Mouse (Mus musculus) frontal cortex, adult 2 months (tissue): ENCODE measurements around the gene Prlh. TPM values are rescaled to one million over a fixed set of nuclear protein-coding genes. Genes with fewer than 3 reads are reported as not detected.

Experiments used
- DNase-seq, 2 experiments: peaks; one replicate each; pipeline ENCODE4 v3.0.0; 2022; ENCODE audit warnings: low spot score in 1 of 2; ENCODE audit errors: extremely low spot score in 1 of 2
- polyA plus RNA-seq: library from polyadenylated mRNA; depleted of rRNA; stranded (reverse); fragments of >200 nt; gene quantifications from 2 replicates; pipeline ENCODE4 v1.2.3, GENCODE M21; 2012; rRNA removed

Prlh gene
- not detected in 2 replicates for polyA plus RNA-seq

DNA sequence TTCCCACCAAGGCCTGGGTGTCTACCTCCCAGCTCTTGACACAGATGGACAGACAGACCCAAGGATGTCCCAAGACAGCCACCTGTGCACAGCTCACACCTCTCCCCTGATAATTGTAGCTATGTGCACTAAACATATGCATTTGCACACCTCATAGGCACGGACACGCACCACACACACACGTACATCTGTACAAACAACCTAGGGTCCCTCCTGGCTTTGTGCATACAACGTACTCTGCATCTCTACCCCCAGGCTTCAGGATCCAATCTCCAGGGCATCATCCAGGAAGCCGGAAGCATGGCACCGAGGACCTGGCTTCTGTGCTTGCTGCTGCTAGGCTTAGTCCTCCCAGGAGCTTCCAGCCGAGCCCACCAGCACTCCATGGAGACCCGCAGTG is at the start of gene Prlh:
Gene Prlh, plus strand, starts transcription at position 301 of the 400 bp plus-strand sequence.
- no peak for DNase-seq

DNA sequence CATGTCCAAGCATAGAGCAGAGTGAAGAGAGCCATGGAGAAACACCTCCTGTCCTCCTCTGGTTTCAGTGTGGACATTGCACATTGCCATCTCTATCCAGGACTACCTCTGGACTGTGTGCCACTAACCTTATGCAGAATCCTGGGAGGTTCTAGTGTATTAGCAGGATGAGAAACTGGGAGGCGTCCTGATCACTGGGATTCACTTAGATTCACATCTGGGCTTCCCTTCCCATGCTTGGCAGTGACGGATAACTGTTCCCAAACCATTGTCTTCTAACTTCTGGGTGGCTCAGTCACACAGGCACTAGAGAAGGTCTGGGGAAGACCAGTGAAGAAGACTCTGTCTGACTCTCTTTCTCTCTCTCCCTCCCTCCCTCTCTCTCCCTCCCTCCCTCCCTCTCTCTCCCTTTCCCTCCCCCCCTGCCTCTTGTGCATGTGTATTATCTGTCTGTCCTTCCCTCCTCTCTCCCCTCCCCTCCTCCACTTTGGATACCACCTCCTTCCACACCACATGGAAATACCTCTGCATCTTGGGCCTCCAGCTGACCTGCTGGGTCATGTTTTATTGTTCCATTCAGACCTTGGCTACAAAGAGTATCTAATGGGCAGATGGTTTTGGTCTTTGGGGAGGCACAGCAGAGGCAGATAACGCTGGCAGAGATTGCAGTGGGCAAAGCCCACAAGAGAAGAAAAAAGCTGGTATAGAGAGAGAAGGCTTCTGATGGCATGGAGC is 49.5 kb upstream of the Prlh start:
- DNase-seq, result no peak

DNA sequence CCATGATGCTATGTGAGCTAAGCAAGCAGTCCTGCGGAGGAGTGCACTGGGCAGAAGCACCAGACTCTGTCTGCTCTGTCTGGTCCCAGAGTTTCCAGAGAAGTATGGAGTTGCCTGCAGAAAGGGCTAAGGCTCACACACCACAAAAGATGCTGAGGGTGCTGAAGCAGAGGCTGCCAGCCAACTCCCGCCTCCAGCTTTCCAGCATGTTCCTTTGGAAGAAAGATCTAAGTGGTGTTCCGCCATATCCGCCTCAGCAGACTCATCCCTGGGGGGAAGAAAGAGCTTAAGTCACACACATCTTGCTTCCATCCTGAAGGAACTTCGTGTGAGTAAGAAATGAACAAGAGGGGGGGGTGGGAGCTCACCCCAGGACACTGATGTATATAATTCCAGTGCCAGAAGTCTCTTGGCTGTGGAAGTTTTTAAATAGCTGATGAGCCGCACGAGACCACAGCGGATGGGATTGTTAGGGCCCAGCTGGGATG is 48.9 kb upstream of the Prlh start:
- peak; percentile 83 to 88 for DNase-seq

DNA sequence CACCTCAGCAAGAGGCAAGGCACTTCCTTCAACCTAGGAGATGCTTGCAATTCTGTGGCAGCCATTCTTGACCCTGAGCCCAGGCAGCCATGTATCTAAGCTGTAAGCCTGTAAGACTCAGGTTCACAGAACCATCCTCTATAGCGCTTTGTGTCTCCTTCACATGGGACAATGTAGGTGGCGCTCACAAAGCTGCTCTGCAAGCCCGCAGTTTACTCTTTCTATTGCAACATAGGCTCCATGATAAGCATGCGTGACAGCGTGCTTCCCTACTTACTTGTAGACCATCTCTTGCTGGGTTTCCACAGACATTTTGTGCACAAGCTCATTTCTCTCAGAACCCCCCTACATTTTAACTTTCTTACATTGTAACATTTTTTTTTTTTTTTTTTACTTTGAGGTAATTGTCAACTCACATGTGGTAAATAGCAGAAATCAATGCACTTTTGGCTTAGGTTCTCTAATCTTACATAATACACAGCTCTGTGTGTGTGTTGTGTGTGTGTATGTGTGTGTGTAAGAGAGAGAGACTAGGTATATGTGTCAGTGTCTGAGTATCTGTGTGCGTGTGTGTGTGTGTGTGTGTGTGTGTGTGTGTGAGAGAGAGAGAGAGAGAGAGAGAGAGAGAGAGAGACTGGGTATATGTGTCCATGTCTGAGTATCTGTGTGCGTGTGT is 48.0 kb upstream of the Prlh start:
- DNase-seq, result no peak

DNA sequence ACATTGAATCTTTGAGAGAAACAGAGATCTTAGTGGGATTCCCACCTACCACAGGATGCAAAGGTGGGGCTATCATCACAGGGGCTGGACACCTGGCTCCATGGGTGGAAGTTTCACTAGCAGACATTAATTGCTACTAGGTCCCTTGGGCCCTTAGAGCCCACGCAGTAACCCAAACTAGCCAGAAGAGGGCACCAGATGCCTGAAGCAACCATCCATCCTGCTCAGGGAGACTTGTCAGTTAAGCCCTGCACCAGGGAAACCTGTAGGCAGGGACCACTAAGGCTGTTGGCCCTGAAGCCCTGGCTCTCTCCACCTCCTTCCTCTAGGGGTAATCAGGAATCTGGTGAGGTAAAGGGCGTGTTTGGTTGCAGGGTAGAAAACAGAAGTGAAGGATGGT is 46.6 kb upstream of the Prlh start:
- DNase-seq, result peak in 1 of 2 experiments; percentile 78

DNA sequence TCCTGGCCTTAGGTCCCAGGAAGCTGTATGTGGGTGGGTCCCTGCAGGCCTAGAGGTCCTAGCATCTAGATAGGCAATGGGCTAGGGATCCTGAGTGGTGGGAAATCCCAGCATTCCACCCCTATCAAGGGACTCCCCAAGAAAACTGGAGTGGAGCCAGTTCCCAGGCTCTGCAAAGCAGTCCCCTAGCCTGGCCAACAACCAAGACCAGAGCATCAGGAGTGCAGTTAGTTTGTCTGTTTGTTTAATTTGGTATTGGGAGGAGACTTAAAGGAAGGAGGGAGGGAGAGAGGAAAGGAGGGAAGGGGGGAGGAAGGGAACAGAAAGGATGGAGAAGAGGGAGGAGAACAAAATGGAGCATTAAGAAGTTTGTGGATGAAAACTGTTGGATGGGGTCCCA is 43.7 kb upstream of the Prlh start:
- no peak for DNase-seq

DNA sequence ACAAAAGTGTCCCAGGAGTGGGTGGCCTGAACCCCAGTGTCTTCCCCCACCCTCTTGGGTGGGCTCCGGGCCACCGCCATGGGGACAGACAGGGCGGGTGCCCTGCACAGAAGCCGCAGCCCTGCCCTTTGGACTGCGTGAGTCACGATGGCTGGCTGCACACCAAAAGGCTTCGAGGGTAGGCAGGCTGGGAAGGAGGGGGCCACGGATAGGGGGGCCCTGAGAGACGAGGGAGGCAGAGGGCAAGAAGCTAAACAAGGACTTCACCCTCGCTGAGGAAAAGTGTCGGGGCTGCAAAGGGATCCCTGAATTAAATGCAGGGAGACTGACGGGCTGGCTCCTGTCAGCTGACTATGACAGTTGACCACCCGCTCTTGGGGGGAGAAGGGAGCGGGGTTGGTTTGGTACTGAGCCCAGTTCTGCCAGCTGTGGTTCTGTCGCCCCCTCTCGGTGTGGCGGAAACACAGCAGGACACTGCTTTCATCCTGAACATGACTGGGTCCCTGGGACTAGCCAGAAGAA is 43.2 kb upstream of the Prlh start:
- DNase-seq, result no peak

DNA sequence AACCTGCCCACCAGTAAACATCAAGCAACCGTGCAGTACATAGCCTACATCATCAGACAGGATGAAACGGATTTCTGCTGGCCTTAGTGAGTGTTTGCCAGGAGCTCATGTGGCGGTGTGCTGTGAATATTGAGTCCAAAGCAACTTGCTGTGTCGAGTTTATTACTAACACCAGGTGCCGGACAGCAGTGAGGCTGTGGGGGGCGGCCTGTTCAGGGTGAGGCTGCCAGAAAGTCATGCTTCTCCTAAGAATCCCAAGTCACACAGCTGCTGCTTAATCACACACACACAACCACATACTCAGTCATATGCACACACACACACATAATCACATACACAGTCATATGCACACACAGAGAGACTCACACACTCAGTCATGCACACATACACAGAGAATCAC is 39.7 kb upstream of the Prlh start:
- no peak for DNase-seq

DNA sequence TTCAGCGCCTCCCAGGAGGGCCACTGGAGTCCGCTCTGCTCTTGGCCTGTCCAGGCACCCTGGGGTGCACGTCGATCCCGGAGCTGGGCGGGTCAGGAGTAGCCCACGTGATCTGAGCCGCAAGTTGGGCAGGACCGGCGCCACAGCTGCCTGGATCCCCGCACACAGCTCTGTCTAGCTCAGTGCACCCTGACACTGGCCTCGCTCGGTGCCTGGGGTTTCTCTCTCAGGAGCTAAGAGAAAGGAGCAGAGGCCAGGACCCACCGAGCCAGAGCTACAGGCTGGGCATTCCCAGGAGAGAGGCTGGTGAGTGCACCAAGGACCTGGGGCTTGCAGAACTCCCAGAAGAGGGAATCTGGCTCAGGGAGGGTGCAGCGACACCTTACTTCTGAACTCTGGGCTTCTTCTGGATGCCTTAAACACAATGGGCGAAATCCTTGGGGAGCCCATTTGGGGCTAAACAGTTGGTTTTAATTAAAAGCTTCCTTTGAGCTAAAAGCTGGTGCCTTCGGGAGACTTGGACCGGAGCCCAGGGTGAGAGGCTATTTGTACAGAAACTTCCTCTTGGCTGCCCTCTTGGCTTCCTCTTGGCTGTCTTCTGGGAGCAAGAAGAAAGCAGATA is 37.8 kb upstream of the Prlh start, which contains the start of gene Mlph:
Gene Mlph, plus strand, starts transcription at position 138 of the 622 bp plus-strand sequence.
- peak in 1 of 2 experiments; percentile 20 for DNase-seq

DNA sequence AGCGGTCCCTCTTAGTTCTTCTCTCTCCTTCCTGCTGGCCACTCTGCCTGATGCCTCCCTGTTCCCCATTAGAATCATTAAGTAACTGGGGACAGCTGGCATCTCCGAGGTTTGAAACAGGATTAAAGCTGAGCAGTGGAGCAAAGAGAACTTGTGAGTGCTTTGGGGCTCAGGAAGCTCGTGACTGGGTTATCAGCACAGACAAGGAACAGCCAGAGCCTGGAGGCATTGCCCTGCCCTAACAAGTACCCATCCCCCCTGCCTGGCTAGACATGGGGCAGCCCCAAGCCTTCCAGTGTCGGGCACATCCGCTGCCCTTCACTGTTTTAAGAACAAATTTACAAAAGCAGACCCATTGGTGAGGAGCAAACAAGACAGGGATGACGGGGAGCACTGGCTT is 35.4 kb upstream of the Prlh start:
- no peak for DNase-seq

DNA sequence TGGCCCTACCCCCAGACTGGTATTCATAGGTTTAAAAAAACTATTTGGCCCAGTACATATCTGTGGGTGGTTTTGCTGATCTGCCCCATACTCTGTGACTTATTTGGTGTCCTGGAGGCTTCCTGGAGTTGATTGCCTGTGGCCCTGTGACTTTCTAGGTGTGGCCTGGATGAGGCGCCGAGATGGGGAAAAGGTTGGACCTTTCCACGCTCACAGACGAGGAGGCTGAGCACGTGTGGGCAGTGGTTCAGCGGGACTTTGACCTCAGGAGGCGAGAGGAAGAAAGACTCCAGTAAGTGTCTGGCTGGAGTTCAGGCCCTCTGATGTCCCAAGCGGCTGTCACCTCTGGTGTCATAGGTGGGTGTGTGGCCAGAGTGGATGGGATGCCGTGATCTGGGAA is 31.2 kb upstream of the Prlh start:
- no peak for DNase-seq

DNA sequence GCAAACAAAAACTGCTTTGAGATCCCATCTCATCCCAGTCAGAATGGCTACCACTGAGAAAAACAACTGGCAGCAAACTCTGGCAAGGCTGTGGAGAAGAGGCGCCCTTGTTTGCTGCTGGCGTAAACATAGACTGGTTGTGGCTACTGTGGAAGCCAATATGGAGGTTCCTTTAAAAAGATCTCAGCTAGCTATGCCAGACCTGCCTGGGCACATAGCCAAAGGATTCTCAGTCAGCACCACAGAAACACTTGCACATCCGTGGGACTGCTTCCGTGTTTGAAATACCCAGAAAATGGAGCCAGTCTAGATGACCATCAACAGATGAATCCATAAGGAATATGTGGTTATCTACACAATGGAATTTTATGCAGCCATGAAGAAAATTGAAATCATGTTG is 26.9 kb upstream of the Prlh start:
- peak in 1 of 2 experiments; percentile 19 for DNase-seq

DNA sequence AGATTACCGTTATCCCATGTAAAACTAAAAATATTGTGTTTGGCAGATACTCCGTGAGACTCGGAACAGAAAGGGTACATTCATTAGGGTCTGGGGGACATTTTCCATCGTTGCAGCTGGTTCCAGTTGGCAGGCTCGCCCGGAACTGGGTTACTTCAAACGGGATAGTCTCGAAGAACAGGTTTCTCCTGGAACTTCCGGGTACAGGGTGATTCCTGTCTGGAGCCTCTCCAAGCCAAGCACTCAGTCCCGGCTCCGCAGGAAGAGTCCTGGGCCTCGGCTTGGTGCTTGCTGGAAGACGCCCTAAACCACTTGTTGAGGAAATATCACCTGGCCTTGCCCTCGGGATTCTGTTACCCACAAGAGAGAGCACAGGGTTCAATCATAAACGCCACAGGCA is 25.6 kb upstream of the Prlh start:
- DNase-seq, result no peak

DNA sequence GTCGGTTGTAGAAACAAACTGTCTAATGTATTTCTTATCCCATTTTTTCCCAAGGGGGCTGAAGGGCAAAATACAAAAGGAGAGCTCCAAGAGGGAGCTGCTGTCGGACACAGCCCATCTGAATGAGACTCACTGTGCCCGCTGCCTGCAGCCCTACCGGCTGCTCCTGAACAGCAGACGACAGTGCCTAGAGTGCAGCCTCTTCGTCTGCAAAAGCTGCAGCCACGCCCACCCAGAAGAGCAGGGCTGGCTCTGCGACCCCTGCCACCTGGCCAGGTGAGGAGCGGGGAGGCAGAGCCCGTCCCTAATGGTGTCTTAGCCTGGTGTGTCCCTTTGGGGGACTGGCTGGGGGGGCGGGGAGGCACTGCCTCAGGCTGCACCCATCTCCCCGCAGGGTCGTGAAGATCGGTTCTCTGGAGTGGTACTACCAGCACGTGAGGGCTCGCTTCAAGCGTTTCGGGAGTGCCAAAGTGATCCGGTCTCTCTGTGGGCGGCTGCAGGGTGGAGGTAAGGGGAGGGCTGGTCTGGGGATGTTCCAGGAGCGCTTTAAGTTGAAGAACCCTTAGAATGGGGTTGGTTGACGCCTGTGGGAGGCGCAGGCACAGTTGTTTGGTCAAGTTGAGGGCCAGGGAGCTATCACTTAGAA is 24.9 kb upstream of the Prlh start:
- DNase-seq, result no peak

DNA sequence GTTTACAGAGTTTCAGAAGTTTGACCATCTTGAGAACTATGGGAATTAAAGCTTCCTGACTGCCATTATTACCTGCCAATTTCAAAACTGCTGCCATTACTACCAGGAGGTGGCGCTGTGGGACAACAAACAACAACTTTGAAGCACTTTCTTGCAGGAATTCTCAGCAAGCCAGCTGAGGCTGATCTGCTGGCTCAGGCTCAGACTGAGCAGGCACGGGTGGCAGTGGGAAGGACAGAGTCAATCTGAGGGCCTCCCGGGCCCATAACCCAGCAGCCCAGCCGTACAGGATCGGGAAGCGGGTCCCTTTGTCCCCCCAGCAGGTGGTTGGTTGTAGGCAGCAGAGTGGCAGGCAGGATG is 24.4 kb upstream of the Prlh start:
- peak; percentile 56 to 93 for DNase-seq

DNA sequence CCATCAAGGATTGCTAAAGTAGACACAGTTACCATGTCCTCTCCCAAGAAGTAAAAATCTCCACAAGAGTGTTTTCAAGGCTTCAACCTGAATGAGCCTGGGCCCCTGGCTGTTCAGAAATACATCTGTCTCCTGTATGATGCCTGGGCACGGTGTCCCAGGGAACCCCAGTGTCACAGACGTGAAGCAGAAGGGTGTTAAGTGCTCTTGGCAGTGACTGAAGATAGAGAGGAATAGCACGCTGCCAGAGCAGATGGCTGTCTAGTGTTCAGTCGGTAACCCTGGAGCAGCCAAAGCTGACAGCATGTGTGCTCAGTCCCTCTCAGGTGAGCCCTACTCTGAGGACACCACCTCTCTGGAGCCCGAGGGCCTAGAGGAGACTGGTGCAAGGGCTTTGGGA is 19.9 kb upstream of the Prlh start:
- no peak for DNase-seq

DNA sequence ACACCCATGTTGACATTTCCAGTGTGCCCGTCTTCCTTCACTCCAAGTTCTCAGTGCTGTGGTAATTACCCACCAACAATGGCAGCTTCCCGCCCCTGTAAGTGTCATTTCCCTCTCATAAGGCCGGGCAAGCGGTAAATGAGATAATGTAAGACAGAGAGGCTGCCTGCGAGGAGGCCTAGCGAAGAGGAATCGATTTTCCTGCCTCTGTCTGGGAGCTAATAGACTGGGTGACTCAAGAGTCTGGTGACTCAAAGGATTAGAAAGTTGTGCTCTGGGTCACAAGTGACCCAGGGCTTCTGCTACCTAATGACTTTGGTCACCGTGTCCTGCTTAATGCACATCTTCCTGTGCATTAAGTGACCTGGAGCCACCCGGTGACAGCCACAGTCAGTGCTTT is 15.9 kb upstream of the Prlh start:
- DNase-seq, result no peak

DNA sequence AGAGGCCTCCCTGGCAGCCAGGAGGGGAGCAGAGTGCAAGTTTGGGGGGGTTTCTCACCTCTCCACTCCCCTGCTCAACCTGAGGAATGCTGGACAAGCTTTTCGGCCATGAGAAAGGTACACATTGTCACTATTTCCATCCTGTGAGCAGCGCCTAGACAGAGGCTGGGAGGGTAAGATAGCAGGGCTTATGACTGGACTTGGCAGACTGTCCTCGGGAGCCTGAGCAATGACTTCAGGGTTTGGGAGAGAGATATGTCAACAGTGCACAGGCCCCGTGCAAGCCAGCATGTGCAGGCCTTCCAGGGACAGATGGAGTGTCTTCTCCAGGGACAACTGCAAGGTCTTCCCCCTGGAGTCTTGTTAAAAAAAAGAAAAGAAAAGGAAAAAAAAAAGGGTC is 12.9 kb upstream of the Prlh start:
- no peak for DNase-seq

DNA sequence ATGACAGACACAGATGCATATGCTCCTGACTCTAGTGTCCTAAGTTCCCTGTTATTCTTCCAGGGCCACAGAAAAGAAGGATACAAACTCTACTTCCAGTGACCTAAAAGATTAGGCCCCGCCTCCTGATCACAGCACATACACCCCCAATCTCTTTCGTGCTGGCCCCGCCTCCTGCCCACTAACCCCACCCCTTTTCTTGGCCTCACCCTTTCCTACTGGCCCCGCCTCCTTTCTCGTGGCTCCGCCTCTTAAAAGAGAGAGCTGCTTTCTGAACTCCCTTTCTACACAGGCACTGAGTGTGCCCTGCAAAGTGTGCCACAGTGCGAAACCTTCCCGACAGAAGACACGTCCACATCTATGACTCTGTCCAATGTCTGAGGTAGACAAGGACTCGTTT is 7.7 kb upstream of the Prlh start:
- no peak for DNase-seq

DNA sequence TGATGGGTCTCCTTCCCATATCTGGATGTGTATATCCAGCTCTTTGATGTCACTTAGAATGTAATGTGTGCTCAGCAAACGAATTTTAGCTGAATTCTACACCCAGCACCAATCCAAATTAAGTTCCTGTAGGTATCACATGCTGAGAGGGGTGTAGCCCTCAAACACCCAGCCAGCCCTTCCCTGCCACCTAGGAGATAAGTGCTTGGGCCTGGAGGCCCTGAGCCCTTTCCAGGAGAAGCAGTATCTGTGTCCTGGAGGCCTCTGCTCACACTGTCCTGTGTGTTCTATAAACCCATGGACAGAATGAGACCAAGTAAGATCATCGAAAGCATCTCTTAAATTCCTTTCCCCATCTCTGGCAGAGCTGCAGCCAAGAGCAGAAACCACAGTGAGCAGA is 5.7 kb upstream of the Prlh start:
- no peak for DNase-seq

DNA sequence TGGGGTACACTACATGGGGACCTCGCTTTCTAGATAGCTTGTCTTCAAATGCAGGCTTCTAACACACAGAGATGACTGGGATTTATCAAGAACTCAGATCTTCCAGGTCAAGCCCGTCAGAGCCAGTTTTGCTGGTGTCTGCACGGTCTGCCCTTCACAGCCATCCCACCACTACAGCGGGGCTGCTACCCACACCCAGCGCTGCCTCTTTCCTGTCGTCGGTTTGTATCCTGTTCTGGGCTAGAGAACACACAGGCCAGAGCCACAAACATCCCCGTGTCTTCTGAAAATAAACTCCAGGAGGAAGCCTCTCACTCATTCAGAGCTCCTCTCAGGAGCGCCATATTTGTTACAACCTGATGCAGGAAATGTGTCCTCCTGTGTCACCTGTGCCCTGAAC is 3.6 kb upstream of the Prlh start:
- DNase-seq, result no peak
